Mouse (Mus musculus): Measurements from ENCODE around the gene Enpp1.

The Enpp1 gene

DNA sequence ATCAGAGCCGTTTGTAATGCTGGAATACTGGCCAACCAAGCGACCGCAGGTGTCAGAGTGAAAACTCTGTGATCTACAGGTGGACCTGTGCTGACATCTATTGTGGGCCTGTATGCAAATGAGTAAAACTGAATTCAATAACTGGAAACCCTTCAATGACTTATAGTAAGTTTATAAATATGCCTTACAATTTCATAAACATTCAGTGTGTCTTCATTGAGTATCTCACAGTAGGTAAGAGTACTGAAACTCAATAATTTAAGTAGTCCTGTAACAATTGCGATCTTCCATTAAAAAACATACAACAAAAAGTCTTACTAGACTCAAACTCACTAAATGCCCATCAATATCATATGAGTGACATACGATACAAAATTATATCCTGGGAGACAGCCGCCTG is 1.6 kb downstream of the Enpp1 start:
- DNase-seq (ENCODE audit: low spot score), result no peak

DNA sequence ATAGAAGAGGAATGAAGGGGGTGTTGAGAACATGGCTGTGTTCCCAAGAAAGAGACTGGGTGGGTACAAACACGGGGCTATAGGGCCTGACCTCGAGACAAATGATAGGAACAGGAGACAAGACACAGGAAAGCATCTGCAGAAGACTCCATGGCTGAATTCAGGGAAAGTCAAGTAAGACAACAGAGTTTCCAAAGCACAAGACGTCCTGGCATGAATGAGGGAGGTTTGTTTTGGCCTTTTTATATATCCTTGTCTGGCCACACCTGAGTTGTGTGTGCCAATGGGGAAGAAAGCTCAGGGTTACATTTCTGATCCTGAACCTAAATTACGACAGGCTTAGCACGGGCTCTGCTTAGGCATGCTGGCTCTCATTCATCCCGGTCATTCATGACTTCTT is 4.2 kb downstream of the Enpp1 start:
- DNase-seq (ENCODE audit: low spot score), result no peak

DNA sequence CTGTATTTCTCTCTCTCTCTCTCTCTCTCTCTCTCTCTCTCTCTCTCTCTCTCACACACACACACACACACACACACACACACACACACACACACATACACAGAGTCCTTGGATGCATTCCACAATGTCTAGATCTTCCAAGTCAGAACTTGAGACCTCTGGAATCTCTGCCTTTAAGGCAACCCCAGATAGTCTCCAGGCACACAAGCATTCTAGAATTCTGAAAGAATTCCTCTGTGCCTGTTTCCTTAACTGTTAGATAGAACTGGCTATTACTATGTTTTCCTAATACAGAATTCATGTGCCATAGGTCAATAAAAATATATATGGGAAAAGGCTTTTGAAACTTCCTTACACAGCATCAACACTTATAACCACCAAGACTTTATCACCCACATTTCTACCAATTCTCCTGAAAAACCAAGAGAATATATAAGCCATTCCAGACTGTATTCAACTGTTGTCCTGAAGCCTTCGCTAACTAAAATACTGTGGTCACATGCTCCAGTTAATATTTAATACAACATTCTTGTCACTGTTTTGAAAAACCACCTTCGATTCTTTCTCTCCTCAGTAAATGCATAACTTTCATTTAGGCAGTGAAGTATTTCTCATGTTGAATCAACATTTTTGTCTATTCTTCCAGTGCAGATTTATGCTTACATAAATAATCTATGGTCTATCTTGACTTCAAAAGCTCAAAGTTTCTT is 5.4 kb downstream of the Enpp1 start:
- no peak for DNase-seq (ENCODE audit: low spot score)

GRCm38 (mm10) chr10:24702698-24703097 is 9.3 kb downstream of the Enpp1 start:
- no peak for DNase-seq (ENCODE audit: low spot score)

DNA sequence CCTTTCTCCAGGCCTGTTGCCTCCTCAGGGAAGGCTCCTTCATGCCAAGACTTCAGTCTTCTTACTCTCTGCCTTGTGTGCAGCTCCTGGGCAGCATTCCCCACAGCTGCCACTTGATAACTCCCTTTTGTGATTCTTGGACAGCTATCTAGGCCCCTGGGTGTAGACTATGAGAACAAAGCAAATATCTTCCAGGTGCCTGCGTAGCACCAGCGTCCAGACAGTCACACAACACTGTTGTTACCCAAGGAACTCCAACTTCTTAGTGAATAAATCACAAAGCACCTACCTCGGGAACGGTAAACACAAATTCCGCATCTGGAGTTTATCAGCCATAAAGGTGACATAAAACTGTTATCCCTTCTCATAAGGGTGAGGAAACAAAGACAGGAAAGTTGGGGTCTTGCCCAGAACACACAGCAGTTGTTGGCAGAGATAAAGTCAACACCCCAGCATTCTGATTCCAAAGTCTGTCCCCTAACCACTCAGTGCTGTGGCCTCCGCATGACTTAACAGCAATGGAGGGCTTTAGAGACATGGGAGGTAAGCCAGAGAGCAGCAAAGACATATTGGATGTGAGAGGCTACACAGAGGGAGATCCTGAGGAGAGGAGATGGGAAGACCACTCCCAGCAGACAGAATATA is 13.7 kb downstream of the Enpp1 start:
- DNase-seq (ENCODE audit: low spot score), result no peak

- no peak for DNase-seq (ENCODE audit: low spot score)
Measured at GRCm38 (mm10) chr10:24696761-24697160, 15.2 kb downstream of the Enpp1 start.

DNA sequence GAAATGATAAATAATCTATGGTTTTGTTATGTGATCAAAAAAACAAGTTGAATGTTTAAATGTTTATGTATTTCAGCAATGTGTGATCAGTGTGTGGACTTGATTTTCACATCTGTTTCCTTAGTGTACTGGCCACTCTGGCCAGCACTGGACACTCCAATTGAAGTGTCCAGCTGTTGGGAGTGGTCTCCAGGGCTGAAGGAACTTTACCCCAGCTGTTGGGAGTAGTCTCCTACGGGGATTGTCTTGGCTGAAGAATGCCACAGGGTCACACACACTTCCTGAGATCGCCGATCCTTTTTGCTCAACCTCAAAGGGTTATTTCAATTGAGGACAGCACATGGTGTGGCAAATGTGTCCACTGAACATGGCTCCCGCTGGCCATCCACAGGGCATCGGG is 16.2 kb downstream of the Enpp1 start:
- DNase-seq (ENCODE audit: low spot score), result no peak

DNA sequence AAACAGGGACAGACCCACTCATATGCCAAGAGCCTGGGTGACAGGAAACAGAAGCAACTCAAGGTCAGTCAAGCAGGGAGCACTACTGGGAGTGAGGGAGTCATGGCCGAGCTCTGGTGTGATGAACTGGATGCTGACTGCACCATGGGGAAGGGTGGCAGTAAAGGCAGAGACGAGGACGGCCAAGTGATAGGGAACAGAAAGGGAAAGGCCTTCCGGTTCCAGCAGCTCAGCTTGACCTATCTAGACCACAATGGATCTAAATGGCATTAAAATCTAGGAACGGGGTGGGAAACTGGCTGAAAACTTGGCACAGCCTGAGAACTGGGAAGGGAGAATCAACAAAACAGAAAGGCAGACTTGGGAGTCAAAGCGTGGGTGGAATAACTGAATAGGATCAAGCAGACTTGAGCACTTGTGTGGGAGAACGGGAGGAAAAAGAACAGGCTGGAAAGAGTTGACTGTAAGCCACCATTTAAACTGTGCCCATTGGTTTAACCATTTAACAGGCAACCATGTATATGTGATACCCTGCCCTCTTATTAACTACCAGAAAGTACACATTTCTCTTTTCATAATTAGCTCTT is 29.3 kb downstream of the Enpp1 start:
- no peak for DNase-seq (ENCODE audit: low spot score)

GRCm38 (mm10) chr10:24677681-24678080 is 34.3 kb downstream of the Enpp1 start:
- DNase-seq (ENCODE audit: low spot score), result no peak

GRCm38 (mm10) chr10:24674261-24674660 is 37.7 kb downstream of the Enpp1 start:
- DNase-seq (ENCODE audit: low spot score), result no peak

GRCm38 (mm10) chr10:24672948-24673347 is 39.0 kb downstream of the Enpp1 start:
- DNase-seq (ENCODE audit: low spot score), result no peak

GRCm38 (mm10) chr10:24670548-24670947 is 41.4 kb downstream of the Enpp1 start:
- no peak for DNase-seq (ENCODE audit: low spot score)

DNA sequence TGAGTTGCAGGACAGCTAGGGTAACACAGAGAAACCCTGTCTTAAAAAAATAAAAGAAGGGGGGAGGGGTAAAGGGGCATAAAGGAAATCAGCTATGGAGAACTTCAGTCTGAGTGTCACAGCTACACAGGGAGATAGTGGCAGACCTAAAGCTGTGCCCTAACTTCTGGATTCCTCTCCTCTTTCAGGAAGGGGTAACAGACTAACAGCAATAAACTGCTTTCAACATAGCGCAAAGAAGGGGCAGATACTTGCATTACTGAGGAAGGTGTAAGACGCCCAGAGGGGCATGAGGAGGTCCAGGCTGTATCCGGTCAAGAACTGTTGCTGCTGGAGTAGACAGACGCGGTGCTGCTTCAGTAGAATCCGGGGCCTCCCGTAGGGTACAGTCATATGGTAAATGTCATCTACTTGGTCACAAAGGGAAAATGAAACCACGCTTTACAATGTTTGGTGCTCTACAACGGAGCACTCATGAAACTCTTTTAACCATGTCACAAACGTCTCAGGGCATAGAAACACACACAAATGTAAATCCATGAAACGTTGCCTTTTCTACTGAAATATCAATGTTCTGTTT is 60.9 kb downstream of the Enpp1 start:
- no peak for DNase-seq (ENCODE audit: low spot score)

DNA sequence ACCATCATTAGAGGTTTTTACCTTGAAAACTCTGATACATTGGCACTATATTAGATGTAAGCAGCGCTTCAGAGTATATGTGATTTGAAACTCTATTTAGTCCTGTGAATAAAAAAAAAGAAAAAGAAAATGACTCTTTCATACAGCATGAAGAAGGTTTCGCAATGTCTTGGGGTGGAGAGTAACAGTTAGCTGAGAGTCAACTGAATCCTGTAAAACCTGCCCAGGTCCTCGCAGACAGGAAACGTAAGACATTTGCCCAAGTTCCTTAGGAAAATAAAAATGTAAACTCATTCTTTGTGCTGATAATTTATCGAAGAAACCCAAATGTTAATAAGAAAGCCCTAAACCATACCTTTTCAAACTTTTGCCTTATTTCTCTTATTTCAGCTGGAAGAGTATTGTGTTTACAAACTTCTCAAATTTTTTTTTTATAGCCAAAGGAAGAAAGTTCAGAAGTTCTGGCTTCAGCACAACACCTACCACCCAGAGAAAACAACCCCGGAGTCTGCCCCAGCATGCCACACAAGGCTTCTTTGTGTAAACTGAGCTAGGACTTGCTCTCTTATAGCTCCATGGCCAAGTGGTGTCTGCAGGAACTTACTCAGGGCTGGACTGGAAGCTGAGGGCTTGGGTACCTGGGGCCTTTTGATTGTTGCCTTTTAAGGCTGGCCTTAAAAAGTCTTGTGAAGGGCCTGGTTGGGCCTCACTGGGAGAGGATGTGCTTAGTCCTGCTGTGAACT is 63.8 kb downstream of the Enpp1 start:
- DNase-seq (ENCODE audit: low spot score), result no peak

- no peak for DNase-seq (ENCODE audit: low spot score)
Measured at GRCm38 (mm10) chr10:24645169-24645568, 66.8 kb downstream of the Enpp1 start.

GRCm38 (mm10) chr10:24642796-24643580 is 69.0 kb downstream of the Enpp1 start:
- no peak for DNase-seq (ENCODE audit: low spot score)

GRCm38 (mm10) chr10:24641416-24642140 is 70.4 kb downstream of the Enpp1 start:
- DNase-seq (ENCODE audit: low spot score), result no peak

GRCm38 (mm10) chr10:24640186-24640875 is 71.6 kb downstream of the Enpp1 start:
- no peak for DNase-seq (ENCODE audit: low spot score)

DNA sequence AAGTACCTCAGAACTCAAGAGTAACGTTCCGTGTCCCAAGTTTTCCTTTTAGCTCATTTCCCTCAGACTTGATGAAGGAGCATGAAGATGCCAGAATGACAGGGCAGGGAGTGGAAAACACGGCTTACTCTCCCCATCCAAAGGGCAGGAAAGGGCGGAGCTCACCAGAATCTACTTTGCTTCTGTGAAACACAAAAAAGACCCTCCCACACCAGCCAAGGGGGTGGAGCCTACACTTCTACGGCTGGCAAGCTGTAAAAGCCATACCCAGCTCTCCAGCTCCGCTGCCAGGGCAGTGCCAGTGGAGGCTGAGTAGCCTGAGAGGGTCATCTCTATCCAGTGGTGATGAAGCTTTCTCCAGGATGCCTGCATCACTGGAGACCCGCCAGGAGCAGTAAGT is 72.4 kb downstream of the Enpp1 start:
- no peak for DNase-seq (ENCODE audit: low spot score)

DNA sequence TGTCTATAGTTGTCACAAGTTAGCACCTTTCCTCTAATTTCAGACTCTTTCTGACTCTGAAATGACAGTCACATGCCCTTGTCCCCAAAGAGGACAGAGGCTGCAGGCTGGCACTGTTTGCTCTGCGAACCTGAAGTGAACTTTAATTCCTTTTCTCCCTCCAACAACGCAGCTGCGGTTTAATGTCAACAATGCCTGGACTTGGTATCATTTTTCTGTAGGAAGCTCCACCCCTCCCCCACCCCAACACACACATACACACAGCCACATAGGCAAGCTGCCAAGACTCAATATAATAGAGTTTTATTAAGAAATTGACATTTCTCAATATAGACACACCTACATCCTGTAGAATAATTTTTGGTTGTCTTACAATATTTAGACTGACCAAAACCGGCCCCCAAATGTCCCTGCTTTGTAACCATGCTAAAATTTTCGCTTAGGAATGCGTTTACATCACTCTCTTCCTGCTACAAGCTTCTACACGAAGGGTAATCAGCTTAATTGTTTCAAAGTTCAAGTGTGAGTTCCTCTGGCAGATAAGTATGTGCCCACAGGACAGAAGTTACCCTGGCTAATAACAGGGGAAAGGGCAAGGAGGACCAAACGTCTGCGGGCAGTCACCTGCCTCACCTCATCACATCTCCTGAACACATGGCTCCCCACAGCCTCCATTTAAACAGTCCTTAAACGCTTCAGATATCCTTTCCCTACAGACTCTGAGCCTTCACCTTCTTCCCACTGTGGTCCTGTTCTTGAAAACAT is 73.5 kb downstream of the Enpp1 start:
- DNase-seq (ENCODE audit: low spot score), result no peak

Data from embryo, embryonic 10.5 days (tissue).